Mouse (Mus musculus): ENCODE measurements at regions not wholly inside any gene's neighbourhood (a gene's known extent, or its start where the extent isn't known, plus 50 kb on each side); places are given as distances from the start of the nearest gene placed in this dataset.

GRCm38 (mm10) chr14:24999008-24999572, 459.9 kb upstream of the Zmiz1 start:
- Histone ChIP-seq H3K9ac (no peak overlapping the region), H3K4me1 (replicated peaks) (peaks cover 44% of the 10 kb centered on the region), H3K36me3 (no peaks in the 10 kb centered on the region), H3K27ac (replicated peaks) (no peak overlapping the region), H3K9me3 (no peaks in the 10 kb centered on the region), H3K27me3 (peaks cover 9% of the 10 kb centered on the region; the same call in 1 of the 2 replicates), H3K4me3 (no peak overlapping the region), H3K4me2 (no peak overlapping the region)
- WGBS = 73% methylated on average over 3 of the region's 3 CpGs
- ATAC-seq (ENCODE audit: low read depth) = no peak

GRCm38 (mm10) chr14:25005241-25005946, 453.6 kb upstream of the Zmiz1 start:
- H3K9ac ChIP-seq = no peak overlapping the region
- no peaks in the 10 kb centered on the region for H3K36me3 ChIP-seq
- 81% methylated on average over 11 of the region's 11 CpGs for WGBS
- H3K9me3 ChIP-seq = no peaks in the 10 kb centered on the region
- H3K4me1 ChIP-seq (replicated peaks) = peaks cover 6% of the 10 kb centered on the region; the same call in 1 of the 2 replicates
- no peaks in the 10 kb centered on the region for H3K27me3 ChIP-seq
- H3K27ac ChIP-seq (replicated peaks) = no peak overlapping the region; the same call in 1 of the 2 replicates
- ATAC-seq (ENCODE audit: low read depth) = no peak
- H3K4me2 ChIP-seq = no peak overlapping the region
- H3K4me3 ChIP-seq = no peak overlapping the region

DNA sequence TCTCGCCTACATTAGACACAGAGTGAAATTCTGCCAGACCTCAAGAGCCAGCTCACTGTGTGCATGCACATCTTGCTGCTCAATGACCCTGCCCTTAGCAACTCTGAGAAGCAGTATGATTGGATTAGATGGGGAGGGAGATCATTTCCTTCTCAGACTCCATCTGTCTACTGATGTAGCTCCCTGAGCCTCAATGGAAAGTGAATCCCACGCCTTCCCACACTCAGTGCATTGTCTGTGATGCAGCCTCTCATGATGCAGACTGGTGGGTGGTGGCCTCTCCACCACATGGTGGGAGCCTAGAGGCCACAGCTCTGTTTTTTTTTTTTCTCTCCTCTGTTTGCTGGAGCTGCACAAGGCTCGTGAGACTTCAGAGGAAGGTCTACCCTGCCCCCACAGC, 447.1 kb upstream of the Zmiz1 start:
- WGBS = 70% methylated on average over 3 of the region's 3 CpGs
- H3K27ac ChIP-seq (replicated peaks) = no peak overlapping the region
- H3K4me2 ChIP-seq = no peak overlapping the region
- ATAC-seq (ENCODE audit: low read depth) = no peak
- H3K4me3 ChIP-seq = no peak overlapping the region
- no peak overlapping the region for H3K9ac ChIP-seq
- peaks cover 25% of the 10 kb centered on the region for H3K4me1 ChIP-seq (replicated peaks)
- no peaks in the 10 kb centered on the region for H3K36me3 ChIP-seq
- no peaks in the 10 kb centered on the region for H3K9me3 ChIP-seq
- H3K27me3 ChIP-seq = no peaks in the 10 kb centered on the region

DNA sequence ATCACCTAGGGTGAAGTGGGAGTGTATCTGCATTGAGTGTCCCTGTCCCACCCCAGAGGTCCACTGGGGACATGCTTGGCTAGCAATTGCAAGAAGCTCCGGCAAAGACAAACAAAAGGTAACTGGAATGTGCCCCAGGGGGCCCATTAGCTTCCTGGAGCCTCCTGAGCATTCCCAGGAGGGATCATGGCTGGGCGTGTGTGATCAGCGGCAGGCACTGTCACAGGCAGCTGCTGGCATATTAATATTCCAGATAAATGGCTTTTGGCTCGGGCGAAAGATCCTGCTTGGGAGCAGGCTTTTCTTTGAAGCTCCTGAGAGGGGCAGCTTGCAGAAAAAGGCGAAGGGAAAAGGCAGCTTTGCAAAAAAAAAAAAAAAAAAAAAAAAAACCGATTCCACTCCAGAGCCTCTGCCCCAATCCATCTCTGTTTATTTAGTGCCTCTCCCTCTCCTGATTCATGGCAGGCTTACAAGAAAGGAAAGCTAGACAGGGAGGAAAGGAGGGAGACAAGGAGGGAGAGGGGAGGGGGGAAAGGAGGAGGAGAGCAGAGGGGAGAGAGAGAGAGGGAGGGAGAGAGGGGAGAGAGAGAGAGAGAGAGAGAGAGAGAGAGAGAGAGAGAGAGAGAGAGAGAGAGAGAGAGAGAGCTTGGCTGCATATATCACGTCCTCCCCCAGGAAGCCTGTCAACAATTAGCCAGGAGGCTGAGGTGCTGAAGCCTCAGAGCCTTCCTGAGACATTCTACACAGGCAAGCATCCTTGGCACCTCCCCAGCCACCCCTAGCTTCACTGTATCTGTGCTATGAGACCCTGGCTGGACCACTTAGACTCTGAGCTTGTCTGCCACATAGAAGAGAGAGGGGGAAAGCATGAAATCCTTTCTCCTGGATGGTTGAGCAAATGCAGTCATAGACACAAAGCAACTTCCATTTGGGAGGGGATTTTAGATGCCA, 443.4 kb upstream of the Zmiz1 start:
- ATAC-seq (ENCODE audit: low read depth) = peak; percentile 80
- Histone ChIP-seq H3K36me3 (no peaks in the 10 kb centered on the region), H3K4me3 (no peak overlapping the region), H3K27ac (replicated peaks) (peak overlapping the region; percentile 98), H3K9me3 (no peaks in the 10 kb centered on the region), H3K4me2 (peak overlapping the region; percentile 36), H3K4me1 (replicated peaks) (peaks cover 30% of the 10 kb centered on the region), H3K27me3 (no peaks in the 10 kb centered on the region), H3K9ac (peak overlapping the region; percentile 55)
- 2% methylated on average over 8 of the region's 8 CpGs for WGBS

DNA sequence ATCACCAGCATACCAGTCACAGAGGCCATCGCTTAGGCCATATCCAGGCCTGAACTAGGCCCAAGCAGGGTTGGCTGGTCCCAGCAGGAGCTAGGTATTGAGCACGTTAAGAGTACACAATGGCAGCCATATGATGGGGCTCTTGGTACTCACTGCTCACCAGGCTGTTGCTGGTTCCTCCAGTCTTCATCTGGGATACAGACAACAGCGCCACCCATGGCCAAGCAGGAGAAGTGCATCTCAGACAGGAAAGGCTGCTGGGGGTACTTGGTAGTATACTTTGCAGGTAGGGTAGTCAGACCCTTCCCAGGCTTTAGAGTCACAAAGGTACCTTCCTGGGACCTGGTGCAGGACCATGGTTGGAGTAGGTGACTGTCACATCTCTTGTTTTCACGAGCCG, 441.1 kb upstream of the Zmiz1 start:
- ATAC-seq (ENCODE audit: low read depth) = no peak
- no peak overlapping the region for H3K9ac ChIP-seq
- no peaks in the 10 kb centered on the region for H3K27me3 ChIP-seq
- 73% methylated on average over 5 of the region's 5 CpGs for WGBS
- no peaks in the 10 kb centered on the region for H3K36me3 ChIP-seq
- H3K9me3 ChIP-seq = no peaks in the 10 kb centered on the region
- H3K4me2 ChIP-seq = no peak overlapping the region
- no peak overlapping the region for H3K4me3 ChIP-seq
- H3K4me1 ChIP-seq (replicated peaks) = peaks cover 35% of the 10 kb centered on the region
- H3K27ac ChIP-seq (replicated peaks) = no peak overlapping the region

DNA sequence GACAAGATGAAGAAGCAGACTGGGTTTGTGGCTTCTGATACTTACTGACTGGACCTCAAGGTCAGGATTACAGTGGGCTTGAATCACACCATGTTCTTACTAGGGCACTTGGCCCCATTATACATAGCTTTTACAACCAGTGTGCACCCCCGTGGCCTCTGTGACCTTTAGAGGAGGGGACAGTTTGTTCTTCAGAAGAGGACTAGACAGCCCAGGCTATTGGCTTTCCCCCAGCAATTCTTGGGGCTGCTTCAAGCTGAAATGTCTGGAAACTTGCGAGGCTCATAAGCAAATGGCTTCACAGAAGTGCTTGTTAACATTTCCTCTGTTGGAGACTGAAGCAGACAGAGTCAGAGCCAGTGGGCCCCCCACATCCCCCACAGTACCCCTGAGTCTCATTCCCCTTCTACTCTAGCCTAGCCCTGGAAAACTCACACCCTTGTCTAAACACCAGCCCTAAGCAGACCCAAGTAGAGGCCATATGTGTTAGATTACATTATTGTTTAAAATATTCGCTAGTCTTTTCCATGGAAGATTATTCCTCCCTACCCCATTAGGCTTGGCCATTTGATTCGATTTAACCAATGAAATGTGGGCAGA, 439.6 kb upstream of the Zmiz1 start:
- Histone ChIP-seq H3K27ac (replicated peaks) (no peak overlapping the region), H3K36me3 (no peaks in the 10 kb centered on the region), H3K9ac (no peak overlapping the region), H3K4me3 (no peak overlapping the region), H3K9me3 (no peaks in the 10 kb centered on the region), H3K27me3 (no peaks in the 10 kb centered on the region), H3K4me2 (no peak overlapping the region), H3K4me1 (replicated peaks) (peaks cover 35% of the 10 kb centered on the region)
- no peak for ATAC-seq (ENCODE audit: low read depth)
- WGBS = 71% methylated on average over 4 of the region's 4 CpGs

GRCm38 (mm10) chr14:25022523-25023269, 436.3 kb upstream of the Zmiz1 start:
- ATAC-seq (ENCODE audit: low read depth) = no peak
- Histone ChIP-seq H3K27ac (replicated peaks) (0 out of 2 replicates have a peak overlapping the region, but pooled peaks have one; percentile 1), H3K9me3 (no peaks in the 10 kb centered on the region), H3K4me2 (no peak overlapping the region), H3K9ac (no peak overlapping the region), H3K36me3 (no peaks in the 10 kb centered on the region), H3K4me1 (replicated peaks) (0 out of 2 replicates have a peak, but pooled peaks cover 4% of the 10 kb centered on the region), H3K4me3 (no peak overlapping the region), H3K27me3 (no peaks in the 10 kb centered on the region)
- 85% methylated on average over 15 of the region's 15 CpGs for WGBS

GRCm38 (mm10) chr14:25023270-25023800, 435.6 kb upstream of the Zmiz1 start:
- no peak for ATAC-seq (ENCODE audit: low read depth)
- H3K4me3 ChIP-seq = no peak overlapping the region
- 0 out of 2 replicates have a peak, but pooled peaks cover 4% of the 10 kb centered on the region for H3K4me1 ChIP-seq (replicated peaks)
- no peaks in the 10 kb centered on the region for H3K36me3 ChIP-seq
- no peaks in the 10 kb centered on the region for H3K9me3 ChIP-seq
- no peak overlapping the region for H3K4me2 ChIP-seq
- no peak overlapping the region for H3K27ac ChIP-seq (replicated peaks)
- no peak overlapping the region for H3K9ac ChIP-seq
- WGBS = 72% methylated on average over 6 of the region's 6 CpGs
- no peaks in the 10 kb centered on the region for H3K27me3 ChIP-seq

- H3K27ac ChIP-seq (replicated peaks) = no peak overlapping the region
- no peak overlapping the region for H3K9ac ChIP-seq
- peaks cover 12% of the 10 kb centered on the region for H3K4me1 ChIP-seq (replicated peaks)
- no peaks in the 10 kb centered on the region for H3K27me3 ChIP-seq
- H3K9me3 ChIP-seq = no peaks in the 10 kb centered on the region
- ATAC-seq (ENCODE audit: low read depth) = no peak
- no peaks in the 10 kb centered on the region for H3K36me3 ChIP-seq
- H3K4me3 ChIP-seq = no peak overlapping the region
- WGBS = 88% methylated on average over 6 of the region's 6 CpGs
- H3K4me2 ChIP-seq = no peak overlapping the region
These were observed 433.9 kb upstream of the Zmiz1 start for GRCm38 (mm10) chr14:25025074-25025473.

GRCm38 (mm10) chr14:25027076-25027475, 431.9 kb upstream of the Zmiz1 start:
- ATAC-seq (ENCODE audit: low read depth) = no peak
- Histone ChIP-seq H3K27me3 (no peaks in the 10 kb centered on the region), H3K9ac (no peak overlapping the region), H3K27ac (replicated peaks) (no peak overlapping the region), H3K4me3 (no peak overlapping the region), H3K36me3 (no peaks in the 10 kb centered on the region), H3K4me1 (replicated peaks) (peaks cover 26% of the 10 kb centered on the region), H3K9me3 (no peaks in the 10 kb centered on the region), H3K4me2 (no peak overlapping the region)
- WGBS = 83% methylated on average over 3 of the region's 3 CpGs

DNA sequence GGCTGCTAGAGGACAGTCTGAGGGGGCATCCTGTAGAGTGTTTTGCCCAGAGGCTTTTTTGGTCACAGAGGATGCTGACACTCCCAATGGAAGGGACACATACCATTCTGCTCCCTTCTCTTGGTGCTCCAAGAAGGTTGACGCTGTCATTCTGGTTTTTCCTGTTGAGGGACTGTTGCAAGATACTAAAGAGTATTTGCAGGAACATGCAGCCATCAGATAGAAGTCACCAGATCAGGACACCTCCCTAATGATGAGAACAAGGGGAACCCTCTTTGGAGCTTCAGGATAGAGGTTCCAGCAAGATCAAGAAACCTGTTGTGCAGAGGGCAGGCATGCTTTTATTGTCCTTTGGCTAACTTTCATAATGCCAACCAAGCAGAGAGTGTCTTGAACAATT, 431.1 kb upstream of the Zmiz1 start:
- Histone ChIP-seq H3K9me3 (no peaks in the 10 kb centered on the region), H3K4me2 (no peak overlapping the region), H3K4me3 (no peak overlapping the region), H3K27ac (replicated peaks) (no peak overlapping the region), H3K9ac (no peak overlapping the region), H3K36me3 (no peaks in the 10 kb centered on the region), H3K4me1 (replicated peaks) (peaks cover 34% of the 10 kb centered on the region), H3K27me3 (no peaks in the 10 kb centered on the region)
- ATAC-seq (ENCODE audit: low read depth) = no peak
- 97% methylated on average over 1 of the region's 1 CpGs for WGBS

Data from neural tube, embryonic 13.5 days (tissue).